Mouse (Mus musculus): ENCODE results near the gene Hhipl2.
A peak's percentile ranks its signal among the peaks of the same experiment; 100 is the strongest.
"Not testable (repeated sequence)": the region's sequence is repeated elsewhere in the genome, so short reads cannot be mapped to it uniquely, and the experiment has no call there.

Gene Hhipl2

GRCm38 (mm10) chr1:183417873-183418272 lies at the start of gene Hhipl2:
Gene Hhipl2, plus strand, starts transcription at chr1:183418215.
- no peak for DNase-seq (ENCODE audit: low read depth)

- peak; percentile 61 for DNase-seq (ENCODE audit: low read depth)
Measured at GRCm38 (mm10) chr1:183368601-183369400, 49.2 kb upstream of the Hhipl2 start.

GRCm38 (mm10) chr1:183369427-183370014 lies 48.5 kb upstream of the Hhipl2 start, which contains the start of gene Mia3:
Gene Mia3, minus strand, starts transcription at chr1:183369553.
- peak; percentile 96 for DNase-seq (ENCODE audit: low read depth)

GRCm38 (mm10) chr1:183374728-183375127 lies 43.3 kb upstream of the Hhipl2 start:
- no peak for DNase-seq (ENCODE audit: low read depth)

GRCm38 (mm10) chr1:183377045-183377444 lies 41.0 kb upstream of the Hhipl2 start:
- DNase-seq (ENCODE audit: low read depth), result no peak

GRCm38 (mm10) chr1:183378321-183378941 lies 39.6 kb upstream of the Hhipl2 start:
- DNase-seq (ENCODE audit: low read depth), result no peak

GRCm38 (mm10) chr1:183379376-183379775 lies 38.6 kb upstream of the Hhipl2 start:
- DNase-seq (ENCODE audit: low read depth), result not testable (repeated sequence)

- DNase-seq (ENCODE audit: low read depth), result no peak
Measured at GRCm38 (mm10) chr1:183381816-183382215, 36.2 kb upstream of the Hhipl2 start.

- DNase-seq (ENCODE audit: low read depth), result no peak
Measured at GRCm38 (mm10) chr1:183382621-183383020, 35.4 kb upstream of the Hhipl2 start.

- not testable (repeated sequence) for DNase-seq (ENCODE audit: low read depth)
Measured at GRCm38 (mm10) chr1:183387421-183387820, 30.6 kb upstream of the Hhipl2 start.

GRCm38 (mm10) chr1:183388426-183389406 lies 29.3 kb upstream of the Hhipl2 start, which contains the start of gene Taf1a:
Gene Taf1a, plus strand, starts transcription at chr1:183388981.
- peak; percentile 97 for DNase-seq (ENCODE audit: low read depth)

- no peak for DNase-seq (ENCODE audit: low read depth)
Measured at GRCm38 (mm10) chr1:183403396-183403795, 14.6 kb upstream of the Hhipl2 start.

- no peak for DNase-seq (ENCODE audit: low read depth)
Measured at GRCm38 (mm10) chr1:183414081-183414727, 3.8 kb upstream of the Hhipl2 start.

- no peak for DNase-seq (ENCODE audit: low read depth)
Measured at GRCm38 (mm10) chr1:183419741-183420140, 1.7 kb downstream of the Hhipl2 start.

- no peak for DNase-seq (ENCODE audit: low read depth)
Measured at GRCm38 (mm10) chr1:183420296-183420695, 2.3 kb downstream of the Hhipl2 start.

GRCm38 (mm10) chr1:183424100-183424499 lies 6.1 kb downstream of the Hhipl2 start:
- DNase-seq (ENCODE audit: low read depth), result no peak

GRCm38 (mm10) chr1:183434918-183435317 lies 16.9 kb downstream of the Hhipl2 start:
- DNase-seq (ENCODE audit: low read depth), result no peak

GRCm38 (mm10) chr1:183439036-183439435 lies 21.0 kb downstream of the Hhipl2 start:
- DNase-seq (ENCODE audit: low read depth), result peak; percentile 55

GRCm38 (mm10) chr1:183442015-183442774 lies 24.2 kb downstream of the Hhipl2 start:
- peak; percentile 84 for DNase-seq (ENCODE audit: low read depth)

- DNase-seq (ENCODE audit: low read depth), result no peak
Measured at GRCm38 (mm10) chr1:183453066-183453465, 35.1 kb downstream of the Hhipl2 start.
